Mouse (Mus musculus): ENCODE measurements around the gene Fntb.

GRCm38 (mm10) chr12:76886826-76887225 lies 121.4 kb downstream of the Fntb start:
- no peak for TF ChIP-seq CTCF (IDR thresholded peaks at IDR 0.05; ENCODE audit: extremely low read depth, insufficient read depth, low read length)
- TF ChIP-seq POLR2A (IDR thresholded peaks at IDR 0.05; ENCODE audit: extremely low read depth, insufficient read depth, low read length) = no peak
